Mouse (Mus musculus): ENCODE measurements around the gene Syt3.

GRCm38 (mm10) chr7:44378290-44378689 is 5.6 kb upstream of the Syt3 start:
- TF ChIP-seq EP300 (IDR thresholded peaks at IDR 0.05) (no peak), CTCF (IDR thresholded peaks at IDR 0.05) (no peak)

All from lung, postnatal 0 days (tissue).